Mouse (Mus musculus) cerebellum, postnatal 36 days (tissue): Measurements from ENCODE around the gene Aaed1.
A peak's percentile ranks its signal among the peaks of the same experiment; 100 is the strongest.

Experiments
- DNase-seq, 2 experiments: peaks; one replicate each; pipeline ENCODE4 v3.0.0; 2021 to 2022; ENCODE audit warnings: mixed read lengths in 2 of 2

Gene Aaed1

GRCm38 (mm10) chr13:64248775-64249524 is 63.6 kb downstream of the Aaed1 start:
- DNase-seq, result peak; percentile 86 to 89

- DNase-seq, result no peak
Observed at GRCm38 (mm10) chr13:64248161-64248774, 64.2 kb downstream of the Aaed1 start.

GRCm38 (mm10) chr13:64246106-64246505 is 66.4 kb downstream of the Aaed1 start:
- DNase-seq, result no peak

- no peak for DNase-seq
Observed at GRCm38 (mm10) chr13:64244685-64245261, 67.7 kb downstream of the Aaed1 start.

- no peak for DNase-seq
Observed at GRCm38 (mm10) chr13:64242721-64243120, 69.8 kb downstream of the Aaed1 start.

- DNase-seq, result no peak
Observed at GRCm38 (mm10) chr13:64240626-64241025, 71.9 kb downstream of the Aaed1 start.

- no peak for DNase-seq
Observed at GRCm38 (mm10) chr13:64237681-64238157, 74.8 kb downstream of the Aaed1 start.

- peak; percentile 68 to 74 for DNase-seq
Observed at GRCm38 (mm10) chr13:64237000-64237680, 75.4 kb downstream of the Aaed1 start.

- no peak for DNase-seq
Observed at GRCm38 (mm10) chr13:64235777-64236176, 76.7 kb downstream of the Aaed1 start.

- DNase-seq, result no peak
Observed at GRCm38 (mm10) chr13:64235062-64235715, 77.3 kb downstream of the Aaed1 start.

GRCm38 (mm10) chr13:64233139-64233538 is 79.4 kb downstream of the Aaed1 start:
- DNase-seq, result no peak

- no peak for DNase-seq
Observed at GRCm38 (mm10) chr13:64226725-64227124, 85.8 kb downstream of the Aaed1 start.

- no peak for DNase-seq
Observed at GRCm38 (mm10) chr13:64225738-64226137, 86.8 kb downstream of the Aaed1 start.
